Mouse (Mus musculus) MEL (cell line): ENCODE measurements around the gene AC124108.1.

ENCODE experiments used
- CTCF ChIP-seq, 3 experiments: IDR thresholded peaks in 2 of 3; conservative IDR thresholded peaks in 1 of 3; 2 replicates each; pipeline ENCODE4 v1.5.1; 2011 to 2012; ENCODE audit warnings: low read length in 3 of 3, low read depth in 2 of 3, mild to moderate bottlenecking in 2 of 3, improper control_type of control experiment in 1 of 3, inconsistent platforms in 1 of 3, mixed read lengths in 1 of 3, moderate library complexity in 1 of 3; ENCODE audit not compliant: control insufficient read depth in 1 of 3, insufficient read depth in 1 of 3, poor library complexity in 1 of 3, severe bottlenecking in 1 of 3
- E2F4 ChIP-seq: IDR thresholded peaks from 2 replicates; pipeline ENCODE4 v1.6.1; 2011; ENCODE audit warnings: low read depth, low read length, improper control_type of control experiment, borderline replicate concordance
- ELF1 ChIP-seq: IDR thresholded peaks from 2 replicates; pipeline ENCODE4 v1.6.1; 2014; ENCODE audit warnings: low read depth, mild to moderate bottlenecking, inconsistent platforms, low read length, improper control_type of control experiment, moderate library complexity
- EP300 ChIP-seq, 2 experiments: IDR thresholded peaks; 2 replicates each; pipeline ENCODE4 v1.6.1; 2011; ENCODE audit warnings: improper control_type of control experiment in 2 of 2, low read length in 2 of 2, low read depth in 1 of 2, mild to moderate bottlenecking in 1 of 2
- GATA1 ChIP-seq: IDR thresholded peaks from 2 replicates; pipeline ENCODE4 v1.6.1; 2011; ENCODE audit warnings: low read depth, low read length, improper control_type of control experiment
- MAX ChIP-seq: IDR thresholded peaks from 2 replicates; pipeline ENCODE4 v1.6.1; 2011; ENCODE audit warnings: low read length, improper control_type of control experiment
- MYB ChIP-seq: IDR thresholded peaks from 2 replicates; pipeline ENCODE4 v1.6.1; 2011; ENCODE audit warnings: mild to moderate bottlenecking, low read depth, low read length, improper control_type of control experiment
- NRF1 ChIP-seq: IDR thresholded peaks from 2 replicates; pipeline ENCODE4 v1.6.1; 2014; ENCODE audit warnings: low read depth, mild to moderate bottlenecking, inconsistent platforms, low read length, improper control_type of control experiment, moderate library complexity; ENCODE audit not compliant: poor library complexity, insufficient read depth, severe bottlenecking
- POLR2A ChIP-seq, 2 experiments: IDR thresholded peaks; 2 replicates each; pipeline ENCODE4 v1.6.1; 2011 to 2012; ENCODE audit warnings: low read length in 2 of 2, mild to moderate bottlenecking in 2 of 2, control low read depth in 1 of 2, improper control_type of control experiment in 1 of 2, low read depth in 1 of 2, moderate library complexity in 1 of 2; ENCODE audit not compliant: control insufficient read depth in 1 of 2, insufficient read depth in 1 of 2, poor library complexity in 1 of 2
- POLR2AphosphoS2 ChIP-seq: IDR thresholded peaks from 2 replicates; pipeline ENCODE4 v1.6.1; 2011; ENCODE audit warnings: low read length, improper control_type of control experiment
- TBP ChIP-seq: IDR thresholded peaks from 2 replicates; pipeline ENCODE4 v1.8.0; 2011; ENCODE audit warnings: low read depth, low read length, improper control_type of control experiment
- ZC3H11A ChIP-seq: IDR thresholded peaks from 2 replicates; pipeline ENCODE4 v1.6.1; 2012; ENCODE audit warnings: low read depth, mild to moderate bottlenecking, inconsistent platforms, low read length, improper control_type of control experiment
- ZMIZ1 ChIP-seq: IDR thresholded peaks from 2 replicates; pipeline ENCODE4 v1.6.1; 2012; ENCODE audit warnings: low read depth, mild to moderate bottlenecking, inconsistent platforms, low read length, improper control_type of control experiment, moderate library complexity

DNA sequence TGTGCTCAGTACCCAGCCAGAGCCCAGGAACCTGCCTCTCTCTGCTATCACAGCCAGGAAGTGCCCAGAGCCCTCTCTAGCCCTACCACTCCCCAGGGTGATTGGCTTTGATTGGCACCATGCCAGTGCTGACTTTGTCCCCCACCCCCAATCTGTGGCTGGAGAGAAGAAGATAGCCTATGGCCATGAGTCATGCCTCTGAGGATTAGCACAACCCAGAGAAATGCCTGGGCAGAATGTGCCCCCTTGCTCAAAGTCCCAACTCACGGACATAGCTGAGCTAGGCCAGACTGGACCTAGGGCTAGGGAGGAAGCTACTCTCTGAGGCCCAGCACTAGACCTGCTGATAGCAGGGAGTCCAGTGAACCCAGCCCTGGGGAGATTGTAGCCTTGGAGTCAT lies 41.1 kb upstream of the AC124108.1 start:
- TF ChIP-seq GATA1 (no peak), POLR2A (IDR thresholded peaks at IDR 0.05; ENCODE audit: control insufficient read depth in 1 of 2, insufficient read depth in 1 of 2, low read depth in 1 of 2, low read length in 2 of 2, poor library complexity in 1 of 2) (no peak), CTCF (IDR thresholded peaks at IDR 0.05 in 2 of 3, conservative IDR thresholded peaks at IDR 0.05 in 1 of 3; ENCODE audit: control insufficient read depth in 1 of 3, insufficient read depth in 1 of 3, low read depth in 2 of 3, low read length in 3 of 3, poor library complexity in 1 of 3, severe bottlenecking in 1 of 3) (no peak), NRF1 (no peak), MYB (no peak), TBP (no peak), EP300 (IDR thresholded peaks at IDR 0.05; ENCODE audit: low read depth in 1 of 2, low read length in 2 of 2) (no peak), POLR2AphosphoS2 (no peak), ZC3H11A (no peak), ZMIZ1 (no peak), ELF1 (no peak), MAX (no peak), E2F4 (no peak)
